Mouse (Mus musculus) cerebellum, adult 2 months (tissue): ENCODE results near the gene Magea5.

Source experiments
- CTCF ChIP-seq: fragments of 200-500 bp; IDR thresholded peaks from 2 replicates; pipeline ENCODE4 v1.5.1; 2011; ENCODE audit warnings: low read depth, mild to moderate bottlenecking, control low read depth, low read length, moderate library complexity, borderline replicate concordance; ENCODE audit not compliant: insufficient read depth
- POLR2A ChIP-seq: fragments of 200-500 bp; IDR thresholded peaks from 2 replicates; pipeline ENCODE4 v1.6.1; 2011; ENCODE audit warnings: low read length, control low read depth, borderline replicate concordance; ENCODE audit not compliant: insufficient read depth

- no peak for TF ChIP-seq CTCF
- no peak for TF ChIP-seq POLR2A
Observed at GRCm38 (mm10) chrX:155098024-155098423, 35.1 kb upstream of the Magea5 start.
